Mouse (Mus musculus) megakaryocyte, embryonic 14.5 days (primary cell): Measurements from ENCODE around the gene Odf4.

ENCODE experiments used
- FLI1 ChIP-seq: IDR thresholded peaks from 2 replicates; pipeline ENCODE4 v1.6.1; 2012; ENCODE audit warnings: low read length, inconsistent platforms, mixed read lengths
- GATA1 ChIP-seq: IDR thresholded peaks from 3 replicates; pipeline ENCODE4 v1.6.1; 2012; ENCODE audit warnings: mixed read lengths, low read length, inconsistent platforms, borderline replicate concordance

- TF ChIP-seq GATA1 (no peak), FLI1 (no peak)
These were observed 24.9 kb downstream of the Odf4 start for GRCm38 (mm10) chr11:68902047-68902364.
